Mouse (Mus musculus) hindbrain, embryonic 13.5 days (tissue): ENCODE measurements around the gene Phyhipl. TPM values are rescaled to one million over a fixed set of nuclear protein-coding genes. Genes with fewer than 3 reads are reported as not detected.

Experiments
- ATAC-seq: fragments of 200-750 bp; cut with Nextera tagmentation; 2 replicates; pipeline ENCODE4 v1.8.0; 2017; ENCODE audit warnings: moderate TSS enrichment; ENCODE audit not compliant: low FRiP score
- H3K27ac ChIP-seq: fragments of 300-500 bp; sonication (generic); 2 replicates; pipeline ENCODE4 v1.5.1; 2015; ENCODE audit warnings: inconsistent platforms, mild to moderate bottlenecking, moderate library complexity
- H3K27me3 ChIP-seq: fragments of 300-500 bp; sonication (generic); 2 replicates; pipeline ENCODE4 v1.6.1; 2015; ENCODE audit warnings: mild to moderate bottlenecking, inconsistent platforms
- H3K36me3 ChIP-seq: fragments of 300-500 bp; sonication (generic); 2 replicates; pipeline ENCODE4 v1.6.1; 2015; ENCODE audit warnings: mild to moderate bottlenecking, inconsistent platforms
- H3K4me1 ChIP-seq: fragments of 300-500 bp; sonication (generic); replicated peaks from 2 replicates; pipeline ENCODE4 v1.6.1; 2015; ENCODE audit warnings: inconsistent platforms
- H3K4me2 ChIP-seq: fragments of 300-500 bp; sonication (generic); 2 replicates; pipeline ENCODE4 v1.6.1; 2015; ENCODE audit warnings: inconsistent platforms, mild to moderate bottlenecking, moderate library complexity
- H3K4me3 ChIP-seq: fragments of 300-500 bp; sonication (generic); 2 replicates; pipeline ENCODE4 v1.5.1; 2015; ENCODE audit warnings: mild to moderate bottlenecking, inconsistent platforms
- H3K9ac ChIP-seq: fragments of 300-500 bp; sonication (generic); 2 replicates; pipeline ENCODE4 v1.6.1; 2015; ENCODE audit warnings: mild to moderate bottlenecking, inconsistent platforms
- H3K9me3 ChIP-seq: fragments of 300-500 bp; sonication (generic); 2 replicates; pipeline ENCODE4 v1.6.1; 2016; ENCODE audit warnings: inconsistent platforms
- WGBS: fragments of 180-500 bp; shearing (Covaris S2); methylation state at CpG from one replicate; pipeline ENCODE4 v1.1.7; 2015; 5-methylcytosine and 5-hydroxymethylcytosine counted together
- polyA plus RNA-seq: library from polyadenylated mRNA; unstranded; fragments of >200 nt; fragmentation: Nextera tagmentation; extraction: Ambion mirVana; gene quantifications from 2 replicates; pipeline ENCODE4 v1.2.1, GENCODE M21; 2015

Gene Phyhipl
- polyA plus RNA-seq, 1 experiment from 2014 or later = 252 TPM

GRCm38 (mm10) chr10:70519640-70520099 is 136.1 kb downstream of the Phyhipl start:
- peak overlapping the region; percentile 81 for H3K27ac ChIP-seq
- peak overlapping the region; percentile 46 for H3K4me3 ChIP-seq
- H3K4me1 ChIP-seq = peaks cover 29% of the 10 kb centered on the region
- no peaks in the 10 kb centered on the region for H3K9me3 ChIP-seq
- H3K36me3 ChIP-seq = peaks cover 11% of the 10 kb centered on the region
- ATAC-seq = peak; percentile 63
- H3K4me2 ChIP-seq = peak overlapping the region; percentile 79
- peak overlapping the region; percentile 69 for H3K9ac ChIP-seq
- WGBS = 7% methylated on average over 14 of the region's 14 CpGs
- no peaks in the 10 kb centered on the region for H3K27me3 ChIP-seq

GRCm38 (mm10) chr10:70516661-70517060 is 139.1 kb downstream of the Phyhipl start:
- H3K9me3 ChIP-seq = no peaks in the 10 kb centered on the region
- H3K27ac ChIP-seq = no peak overlapping the region
- H3K4me3 ChIP-seq = no peak overlapping the region
- H3K27me3 ChIP-seq = no peaks in the 10 kb centered on the region
- H3K9ac ChIP-seq = no peak overlapping the region
- 0 out of 2 replicates have a peak, but pooled peaks cover 2% of the 10 kb centered on the region for H3K36me3 ChIP-seq
- H3K4me1 ChIP-seq = peaks cover 26% of the 10 kb centered on the region
- 93% methylated on average over 8 of the region's 8 CpGs for WGBS
- H3K4me2 ChIP-seq = no peak overlapping the region
- no peak for ATAC-seq

- H3K9me3 ChIP-seq = no peaks in the 10 kb centered on the region
- no peak for ATAC-seq
- no peak overlapping the region for H3K4me3 ChIP-seq
- no peaks in the 10 kb centered on the region for H3K27me3 ChIP-seq
- H3K9ac ChIP-seq = no peak overlapping the region
- H3K27ac ChIP-seq = no peak overlapping the region
- peaks cover 11% of the 10 kb centered on the region for H3K4me1 ChIP-seq
- no peak overlapping the region for H3K4me2 ChIP-seq
- H3K36me3 ChIP-seq = 0 out of 2 replicates have a peak, but pooled peaks cover 2% of the 10 kb centered on the region
- 90% methylated on average over 9 of the region's 9 CpGs for WGBS
These were observed 140.9 kb downstream of the Phyhipl start for GRCm38 (mm10) chr10:70514848-70515247.

GRCm38 (mm10) chr10:70507880-70508279 is 147.9 kb downstream of the Phyhipl start:
- no peak for ATAC-seq
- Histone ChIP-seq H3K9ac (no peak overlapping the region), H3K36me3 (peaks cover 3% of the 10 kb centered on the region; the same call in 1 of the 2 replicates), H3K27me3 (no peaks in the 10 kb centered on the region), H3K9me3 (no peaks in the 10 kb centered on the region), H3K4me1 (peaks cover 19% of the 10 kb centered on the region), H3K4me2 (no peak overlapping the region), H3K4me3 (no peak overlapping the region), H3K27ac (no peak overlapping the region)
- WGBS = 95% methylated on average over 3 of the region's 3 CpGs

Other genes starting within 250 kb of the Phyhipl start
- 25.5 and 26.3 TPM in 2 replicates for gene Fam13c, start 215.5 kb downstream of the Phyhipl start, polyA plus RNA-seq